Mouse (Mus musculus) urinary bladder, postnatal 25 days (tissue): ENCODE results near the gene Ppp2r5c.

ENCODE experiments used
- DNase-seq: peaks from one replicate; pipeline ENCODE4 v3.0.0; 2022; ENCODE audit warnings: low spot score

Gene Ppp2r5c

DNA sequence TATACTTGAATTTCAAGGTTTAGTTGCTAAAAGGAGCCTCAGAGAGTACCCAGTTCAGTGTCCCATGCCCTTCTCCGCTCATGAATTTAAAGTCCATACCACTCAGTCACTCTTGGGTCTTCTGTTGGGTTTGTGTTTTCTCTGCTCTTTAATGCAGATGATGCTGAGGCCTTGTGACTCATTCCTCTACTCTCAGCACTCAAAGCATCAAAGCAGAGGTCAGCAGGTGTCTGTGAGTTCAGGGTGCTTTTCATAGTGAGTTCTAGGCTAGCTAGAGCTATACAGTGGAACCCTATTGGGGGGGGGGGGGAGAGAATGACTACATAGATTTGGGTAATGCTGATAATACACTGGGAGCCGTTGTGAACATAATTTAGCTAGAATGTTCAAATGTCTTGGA is 163.8 kb downstream of the Ppp2r5c start:
- DNase-seq, result no peak

DNA sequence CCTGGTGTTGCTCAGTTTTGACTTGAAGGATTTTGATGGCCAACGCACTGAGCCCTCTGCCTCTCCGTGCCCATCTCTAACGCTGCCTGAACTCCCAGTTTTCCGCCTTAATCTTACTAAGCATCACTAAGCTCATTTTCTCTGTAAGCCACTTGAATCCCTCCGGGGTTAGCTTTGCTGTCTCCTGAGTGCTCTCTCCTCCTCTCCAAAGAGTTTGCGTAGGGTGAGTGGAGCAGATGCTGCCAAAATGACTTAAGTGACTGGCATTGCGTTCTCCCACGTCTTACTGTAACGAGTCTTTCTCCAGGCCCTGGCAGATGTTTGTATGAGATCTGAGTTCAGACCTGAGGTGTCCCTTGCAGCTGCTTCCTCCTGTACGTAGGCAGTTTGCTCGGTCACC is 183.1 kb downstream of the Ppp2r5c start:
- no peak for DNase-seq
